Mouse (Mus musculus) kidney, adult 2 months (tissue): Measurements from ENCODE around the gene Paox.
A peak's percentile ranks its signal among the peaks of the same experiment; 100 is the strongest.

Source experiments
- CTCF ChIP-seq: fragments of 200-500 bp; conservative IDR thresholded peaks from 2 replicates; pipeline ENCODE4 v1.5.1; 2011; ENCODE audit warnings: low read depth, mild to moderate bottlenecking, control low read depth, low read length, moderate library complexity, mixed read lengths; ENCODE audit not compliant: insufficient read depth, insufficient read length
- POLR2A ChIP-seq: fragments of 200-500 bp; IDR thresholded peaks from one replicate; pipeline ENCODE4 v1.6.1; 2011; ENCODE audit warnings: low read depth, low read length, control low read depth

GRCm38 (mm10) chr7:140137135-140138020 lies 21.8 kb downstream of the Paox start, which contains the start of gene Mtg1:
- TF ChIP-seq CTCF = no peak
- peak; percentile 51 for TF ChIP-seq POLR2A
